Mouse (Mus musculus) lung, postnatal 36 days (tissue): ENCODE results near the gene 2610021A01Rik.
A peak's percentile ranks its signal among the peaks of the same experiment; 100 is the strongest.
"Not testable (repeated sequence)": the region's sequence is repeated elsewhere in the genome, so short reads cannot be mapped to it uniquely, and the experiment has no call there.

Experiments
- DNase-seq: peaks from one replicate; pipeline ENCODE4 v3.0.0; 2022; ENCODE audit warnings: mixed read lengths

2610021A01Rik gene

DNA sequence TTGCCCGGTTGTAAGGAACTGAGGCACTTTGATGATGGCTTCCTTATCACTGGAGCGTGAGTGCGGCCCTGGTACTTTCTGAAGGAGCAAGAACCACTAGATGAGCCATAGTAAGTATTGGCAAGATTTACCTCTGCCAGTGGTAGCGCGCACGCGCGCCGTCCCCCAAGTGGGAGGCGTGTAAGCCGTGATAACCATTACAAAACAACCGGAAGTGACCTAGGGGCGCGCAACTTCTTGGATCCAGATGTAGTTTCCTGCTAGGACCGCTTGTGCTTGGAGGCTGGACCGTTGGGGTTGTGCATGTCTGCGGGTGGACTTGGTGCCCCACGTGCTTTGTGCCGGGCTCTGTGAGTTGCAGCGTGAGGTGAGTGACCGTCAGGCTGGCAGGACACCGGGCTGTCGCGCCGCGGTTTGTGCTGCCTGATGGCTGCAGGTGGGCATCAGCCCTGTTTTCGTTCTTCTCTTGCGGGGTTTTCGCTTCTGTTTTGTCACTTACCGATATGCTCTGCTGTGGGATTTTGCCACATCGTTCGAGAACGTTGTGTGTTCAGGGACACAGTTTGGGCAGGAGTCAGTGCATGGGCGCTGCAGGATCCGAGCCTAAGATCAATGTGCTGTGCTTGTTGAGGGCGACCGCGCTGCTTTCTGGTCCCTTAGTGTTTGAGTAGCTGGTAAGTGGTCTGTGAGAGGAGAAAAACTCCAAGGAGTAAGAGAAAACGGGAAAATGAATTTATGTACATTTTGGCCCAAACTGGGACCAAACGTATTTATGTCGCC, at the start of gene 2610021A01Rik:
Gene 2610021A01Rik (plus strand): TSS at position 197 of the 780 bp plus-strand sequence.
- DNase-seq: peak; percentile 97

DNA sequence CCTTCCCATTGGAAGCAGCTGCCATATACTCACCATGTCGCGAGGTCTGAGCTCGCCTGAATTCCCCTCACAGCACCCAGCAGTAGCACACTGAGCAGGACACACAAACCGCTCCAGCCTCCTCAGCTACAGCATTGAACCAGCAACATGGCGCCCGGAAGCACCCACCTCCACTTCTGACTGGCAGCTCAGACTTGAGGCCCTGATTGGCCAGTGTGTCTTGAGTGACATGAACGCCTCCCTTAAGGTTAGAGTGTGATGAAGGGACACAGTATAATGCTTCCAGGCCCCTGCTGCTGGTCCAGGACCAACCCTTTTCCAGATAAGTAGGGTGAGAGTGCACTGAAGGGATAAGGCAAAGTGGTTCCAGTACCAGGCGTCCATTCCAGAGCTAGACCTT, 38.3 kb upstream of the 2610021A01Rik start:
- DNase-seq: no peak

DNA sequence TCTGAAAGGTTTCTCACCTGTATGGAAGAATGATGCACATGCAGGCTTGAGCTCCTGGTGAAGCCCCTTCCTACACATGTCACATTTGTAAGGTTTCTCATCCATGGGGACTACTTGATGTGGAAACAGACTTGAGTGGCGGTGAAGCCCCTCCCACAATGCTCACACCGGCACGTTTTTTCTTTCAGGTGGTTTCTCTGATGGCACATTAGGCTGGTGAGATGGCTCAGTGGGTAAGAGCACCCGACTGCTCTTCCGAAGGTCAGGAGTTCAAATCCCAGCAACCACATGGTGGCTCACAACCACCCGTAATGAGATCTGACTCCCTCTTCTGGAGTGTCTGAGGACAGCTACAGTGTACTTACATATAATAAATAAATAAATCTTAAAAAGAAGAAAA, 25.5 kb upstream of the 2610021A01Rik start, which contains the start of gene Gm6871:
Gene Gm6871 (minus strand): TSS at position 101 of the 400 bp plus-strand sequence.
- not testable (repeated sequence) for DNase-seq

DNA sequence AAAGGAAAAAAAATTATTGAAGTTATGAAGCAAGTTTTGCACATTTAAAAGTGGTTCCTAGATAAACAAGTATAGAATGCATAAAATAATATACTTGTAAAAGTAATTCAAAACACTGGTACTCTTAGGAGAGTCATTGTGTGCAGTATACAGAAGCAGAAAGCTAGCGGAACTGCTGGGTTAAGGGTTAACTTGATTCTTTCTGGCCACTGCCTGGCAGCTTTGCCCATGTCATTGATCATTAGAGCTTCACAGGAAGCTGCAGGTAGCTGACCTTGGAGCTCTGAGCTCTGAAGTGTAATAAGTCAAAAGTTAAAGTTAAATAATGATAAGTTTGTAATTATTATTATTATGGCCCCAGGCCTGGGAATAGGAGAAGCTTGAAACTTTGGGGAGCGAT, 21.1 kb upstream of the 2610021A01Rik start:
- no peak for DNase-seq

DNA sequence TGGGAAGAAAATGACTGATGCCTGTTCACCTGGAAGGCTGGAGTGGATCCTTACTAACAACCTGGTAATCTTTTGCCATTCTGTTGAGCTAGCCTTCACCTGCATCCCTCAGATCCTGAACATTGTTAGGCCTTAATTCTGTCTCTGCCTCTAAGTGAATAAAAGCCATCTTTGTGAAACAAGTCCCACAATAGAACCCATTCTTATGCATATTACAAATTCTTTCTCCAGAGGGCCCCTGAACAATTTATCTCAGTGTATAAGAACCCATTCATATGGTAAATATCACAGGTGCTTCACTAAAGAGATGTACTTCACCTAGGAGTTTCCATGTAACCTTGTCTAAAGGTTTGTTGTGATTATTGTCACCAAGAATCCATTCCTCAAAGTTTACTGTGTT, 17.0 kb upstream of the 2610021A01Rik start:
- DNase-seq: no peak

DNA sequence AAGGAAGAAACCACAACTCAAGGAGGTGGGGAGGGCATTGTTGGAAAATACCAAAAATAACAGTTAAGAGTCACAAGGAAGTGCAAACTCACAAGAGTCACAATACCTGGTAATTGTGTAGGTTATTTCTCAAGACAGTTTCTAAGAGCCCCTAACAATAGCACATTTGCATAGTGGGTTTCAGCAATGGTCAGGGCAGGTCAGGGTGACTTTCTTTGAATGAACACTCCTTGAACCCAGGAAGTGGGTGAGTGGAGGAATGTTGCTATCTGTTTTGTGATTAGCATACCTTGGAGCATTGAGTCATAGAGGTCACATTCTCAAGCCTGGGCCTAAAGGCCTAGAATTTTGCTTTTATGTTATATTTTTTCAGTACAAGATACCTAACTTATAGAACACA, 11.2 kb upstream of the 2610021A01Rik start:
- DNase-seq: not testable (repeated sequence)

DNA sequence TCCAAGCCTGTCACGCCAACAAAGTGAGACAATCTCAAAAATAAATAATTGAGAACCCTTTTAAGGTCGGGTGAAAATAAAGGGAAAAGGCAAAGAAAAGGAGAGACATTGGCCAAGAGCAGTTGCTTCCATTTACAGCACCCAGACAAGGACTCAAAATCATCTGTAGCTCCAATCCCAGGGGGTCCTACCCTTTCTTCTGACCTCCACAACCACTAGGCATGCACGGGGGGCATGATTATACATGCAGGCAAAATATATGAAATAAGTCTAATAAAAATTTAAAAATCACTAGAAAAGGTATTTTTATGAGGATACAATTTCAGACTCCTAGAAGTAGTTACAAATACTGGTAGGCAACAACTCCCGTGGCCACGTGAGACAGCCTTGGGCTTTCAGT, 415 bp upstream of the 2610021A01Rik start:
- no peak for DNase-seq

DNA sequence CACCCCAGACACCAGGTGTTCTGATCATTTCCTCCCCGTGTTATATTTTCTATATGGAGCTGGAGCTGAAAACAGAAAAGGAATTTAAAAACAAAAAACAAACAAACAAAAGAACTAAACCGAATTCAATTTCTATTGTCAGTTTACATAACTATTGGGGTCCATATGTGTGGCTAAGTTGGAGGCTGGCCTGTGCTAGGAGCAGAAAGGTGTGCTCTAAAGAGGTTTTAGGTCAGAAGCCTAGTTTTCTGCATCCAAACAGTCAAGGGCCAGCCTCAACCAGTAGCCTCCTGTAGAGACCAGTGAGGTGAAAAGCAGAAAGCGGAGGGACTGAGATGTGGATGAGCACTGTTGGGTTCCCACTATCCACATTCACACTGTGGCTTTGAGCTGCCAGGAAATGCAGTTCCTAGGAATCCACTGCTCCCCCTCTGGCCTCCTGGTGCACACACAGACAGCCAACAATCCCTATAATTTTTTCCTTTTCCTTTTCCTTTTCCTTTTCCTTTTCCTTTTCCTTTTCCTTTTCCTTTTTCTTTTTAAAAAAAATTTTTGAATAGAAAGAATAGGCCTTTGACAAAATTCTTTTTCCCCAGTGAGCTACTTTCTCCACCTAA, 1.0 kb downstream of the 2610021A01Rik start:
- no peak for DNase-seq

DNA sequence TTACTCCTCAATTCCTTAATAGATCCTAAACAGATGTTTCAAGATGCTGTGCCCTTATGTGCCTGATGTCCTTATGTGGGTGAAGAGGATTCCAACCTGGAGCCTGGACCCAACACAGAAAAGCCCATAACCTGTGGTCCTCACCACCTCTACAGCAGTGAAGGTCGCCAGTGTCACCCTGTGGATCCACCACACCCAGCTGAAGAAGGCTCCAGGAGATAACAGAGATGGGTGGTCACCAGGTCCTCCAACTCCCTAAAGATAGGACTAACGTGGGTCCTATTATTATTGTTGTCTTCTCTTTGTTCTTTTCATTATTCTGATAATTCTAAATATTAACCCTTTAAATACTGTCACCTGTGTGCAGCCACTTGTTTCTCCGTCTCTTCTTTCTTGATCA, 12.6 kb downstream of the 2610021A01Rik start:
- no peak for DNase-seq

DNA sequence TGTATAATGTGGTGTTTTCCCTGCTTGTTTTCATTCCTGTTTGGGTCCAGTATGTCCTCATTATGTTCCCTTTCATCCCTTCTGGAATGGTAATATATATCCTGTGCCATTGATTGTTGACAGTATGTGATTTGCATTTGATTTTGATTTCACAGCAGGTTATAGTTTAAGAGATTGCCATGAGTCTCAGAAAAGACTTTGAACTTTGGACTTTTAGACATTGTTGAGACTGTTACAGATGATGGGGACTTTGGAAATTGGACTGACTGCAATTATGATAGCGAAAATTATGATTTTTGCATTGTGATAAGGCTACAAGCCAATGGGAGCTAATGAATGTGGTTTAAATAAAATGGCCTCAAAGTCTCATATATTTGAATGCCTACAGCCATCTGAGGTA, 17.2 kb downstream of the 2610021A01Rik start:
- not testable (repeated sequence) for DNase-seq

DNA sequence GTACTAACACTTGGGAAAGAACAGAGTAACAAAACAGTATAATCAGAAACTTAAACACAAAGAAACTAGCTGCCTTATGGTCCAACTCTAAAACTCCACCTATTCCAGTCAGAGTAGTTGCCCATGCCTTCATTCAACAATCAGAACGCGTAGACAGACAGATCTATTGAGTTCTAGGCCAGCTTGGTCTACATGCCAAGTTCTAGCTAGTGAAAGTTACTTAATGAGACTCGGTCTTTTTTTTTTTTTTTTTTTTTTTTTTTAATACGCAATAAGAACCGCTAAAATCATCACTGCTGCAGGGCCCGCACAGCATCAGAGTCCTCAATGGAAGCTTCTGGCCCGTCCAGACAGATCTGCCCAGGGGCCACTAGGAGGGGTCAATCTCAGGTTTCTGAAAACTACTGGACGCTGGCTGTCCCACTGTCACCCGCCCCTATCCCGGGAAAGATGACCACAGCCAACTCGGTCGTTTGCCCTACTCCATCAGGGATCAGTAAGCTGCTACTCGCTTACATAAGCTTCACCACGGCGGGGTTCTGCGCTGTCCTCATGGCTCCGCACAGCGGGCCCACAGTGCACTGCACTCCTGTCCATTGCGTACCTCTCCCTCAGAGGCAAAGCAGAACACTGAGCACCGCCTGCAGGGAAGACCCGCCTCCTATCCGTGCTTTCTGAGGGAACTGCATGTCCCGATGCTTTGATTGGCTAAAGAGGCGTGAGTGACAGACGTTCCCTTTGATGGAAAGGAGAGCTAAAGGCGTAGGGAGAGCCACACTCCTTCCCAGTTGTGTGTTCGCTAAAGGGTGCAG, 33.6 kb downstream of the 2610021A01Rik start, which contains the start of gene Zfp788:
Gene Zfp788 (plus strand): TSS at position 795 of the 812 bp plus-strand sequence.
- DNase-seq: peak; percentile 98

DNA sequence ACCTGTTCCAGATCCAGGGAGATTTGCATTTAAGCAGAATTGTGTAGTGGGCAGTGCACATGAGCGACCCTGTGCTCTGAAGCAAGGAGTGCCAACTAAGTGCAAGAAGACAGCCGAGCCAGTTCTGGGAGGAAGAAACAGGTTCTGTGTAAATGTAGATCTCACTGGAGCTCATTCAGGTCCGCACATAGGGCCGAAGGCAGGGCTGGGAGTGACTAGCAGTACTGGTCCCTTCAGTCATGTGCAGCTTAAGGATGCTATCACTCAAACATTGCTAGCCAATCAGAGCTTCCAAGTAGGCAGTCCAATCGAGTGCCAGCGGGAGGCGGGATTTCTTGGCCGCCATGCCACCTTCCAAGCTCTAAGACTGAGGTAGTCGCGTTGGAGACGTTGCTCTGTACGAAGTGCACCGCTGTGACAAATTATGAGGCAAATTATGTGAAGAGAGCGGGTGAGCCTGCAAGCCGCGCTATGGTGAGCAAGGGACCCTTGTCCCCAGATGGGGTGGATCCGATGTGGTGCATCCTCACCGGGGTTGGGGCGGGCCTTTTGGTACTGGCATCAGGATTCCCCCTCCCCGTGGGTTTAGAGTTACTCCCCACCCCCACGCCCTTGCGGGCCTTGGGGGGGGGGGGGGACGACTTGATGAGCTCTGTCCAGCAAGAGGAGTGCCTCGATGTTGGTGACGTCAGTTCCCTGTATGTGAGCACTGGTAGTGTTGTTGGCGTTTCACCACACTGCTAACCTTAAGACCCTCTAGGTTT, 34.4 kb downstream of the 2610021A01Rik start:
- DNase-seq: peak; percentile 97

DNA sequence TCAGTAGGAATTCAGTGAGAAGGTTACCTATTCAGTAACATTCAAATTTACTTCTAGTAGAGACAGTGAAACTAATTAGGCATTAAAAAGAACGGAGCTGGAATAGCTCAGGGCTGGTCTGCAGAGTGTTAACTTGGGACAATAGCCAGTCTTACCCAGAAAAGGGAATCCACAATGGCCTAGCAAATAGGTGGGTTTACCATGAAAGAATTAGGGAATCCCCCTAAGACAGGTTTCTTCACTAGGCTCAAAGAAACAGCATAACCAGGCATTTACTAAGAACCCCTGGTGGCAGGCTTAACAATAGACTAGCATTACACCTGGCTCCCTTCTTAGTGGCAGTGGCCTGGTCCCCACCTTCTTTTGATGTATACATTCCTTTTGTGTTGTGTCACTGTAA, 75.3 kb downstream of the 2610021A01Rik start:
- not testable (repeated sequence) for DNase-seq
